Mouse (Mus musculus) heart, adult 2 months (tissue): ENCODE measurements around the gene Nr2c1. TPM values are rescaled to one million over a fixed set of nuclear protein-coding genes. Genes with fewer than 3 reads are reported as not detected.

Experiments used
- DNase-seq, 2 experiments: peaks; one replicate each; pipeline ENCODE4 v3.0.0; 2021
- H3K27ac ChIP-seq: fragments of 200-600 bp; 2 replicates; pipeline ENCODE4 v1.8.1; 2022
- H3K27me3 ChIP-seq: fragments of 200-500 bp; 2 replicates; pipeline ENCODE4 v1.6.1; 2012; ENCODE audit warnings: mild to moderate bottlenecking, low read length, inconsistent platforms, mixed read lengths; ENCODE audit not compliant: control insufficient read depth, insufficient read depth
- H3K36me3 ChIP-seq: fragments of 200-500 bp; 2 replicates; pipeline ENCODE4 v1.6.1; 2012; ENCODE audit warnings: low read length, inconsistent platforms; ENCODE audit not compliant: control insufficient read depth, insufficient read depth
- H3K4me1 ChIP-seq: fragments of 200-500 bp; 2 replicates; pipeline ENCODE4 v1.6.1; 2011; ENCODE audit warnings: low read length; ENCODE audit not compliant: control insufficient read depth, insufficient read depth
- H3K4me3 ChIP-seq: fragments of 200-600 bp; 2 replicates; pipeline ENCODE4 v1.8.1; 2022
- H3K79me2 ChIP-seq: fragments of 200-500 bp; replicated peaks from 2 replicates; pipeline ENCODE4 v1.6.1; 2012; ENCODE audit warnings: mild to moderate bottlenecking, inconsistent platforms, low read length, moderate library complexity, mixed read lengths; ENCODE audit not compliant: control insufficient read depth, insufficient read depth
- H3K9ac ChIP-seq: fragments of 200-500 bp; 2 replicates; pipeline ENCODE4 v1.6.1; 2012; ENCODE audit warnings: low read depth, mild to moderate bottlenecking, control low read depth, inconsistent platforms, low read length, mixed read lengths
- CTCF ChIP-seq: fragments of 200-600 bp; IDR thresholded peaks from 2 replicates; pipeline ENCODE4 v1.8.1; 2022; ENCODE audit warnings: antibody characterized with exemption, mild to moderate bottlenecking, moderate library complexity
- EP300 ChIP-seq: fragments of 200-500 bp; IDR thresholded peaks from 2 replicates; pipeline ENCODE4 v1.6.1; 2011; ENCODE audit warnings: low read depth, low read length, control low read depth; ENCODE audit not compliant: insufficient read depth
- POLR2A ChIP-seq: fragments of 200-500 bp; IDR thresholded peaks from 2 replicates; pipeline ENCODE4 v1.6.1; 2011; ENCODE audit warnings: mild to moderate bottlenecking, low read depth, low read length, control low read depth; ENCODE audit not compliant: insufficient read depth
- WGBS: fragments of 180-500 bp; shearing (Covaris S2); methylation state at CpG from one replicate; pipeline ENCODE4 v1.1.7; 2018; 5-methylcytosine and 5-hydroxymethylcytosine counted together
- intact Hi-C: fragments of 180-260 bp; cut with DNase I; formaldehyde crosslinking; loops from one replicate; pipeline ENCODE4 v1.15.1; 2025
- polyA plus RNA-seq: library from polyadenylated mRNA; depleted of rRNA; stranded (reverse); fragments of >200 nt; gene quantifications from 2 replicates; pipeline ENCODE4 v1.2.3, GENCODE M21; 2012
- total RNA-seq, 2 experiments: library from RNA; stranded (reverse); gene quantifications; 2 replicates each; pipeline ENCODE4 v1.2.3; 2021

Nr2c1 gene
- total and polyA plus RNA-seq, 3 experiments = 3.3 to 6.6 (median 6.1) TPM

DNA sequence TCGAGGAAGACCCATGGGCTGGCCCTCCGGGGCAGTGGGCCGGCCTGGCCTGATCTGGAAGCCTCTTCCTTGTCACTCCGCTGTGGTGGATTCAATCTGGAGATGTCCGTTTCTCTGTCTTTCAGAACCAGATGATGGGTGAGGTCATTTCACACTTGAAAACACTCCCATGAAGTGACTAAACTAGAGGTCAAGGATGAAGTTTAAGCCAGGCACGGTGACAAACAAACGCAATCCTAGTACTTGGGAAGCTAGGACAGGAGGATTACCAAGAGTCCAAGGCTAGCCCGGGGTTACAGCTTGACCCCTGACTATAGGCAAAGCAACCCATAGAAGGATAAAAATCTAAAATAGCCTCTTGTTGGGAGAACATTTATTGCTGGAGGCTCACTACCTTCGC is 27.1 kb upstream of the Nr2c1 start:
- Histone ChIP-seq H3K4me1 (peaks cover 1% of the 10 kb centered on the region; the same call in 1 of the 2 replicates), H3K4me3 (no peak overlapping the region), H3K27ac (no peak overlapping the region), H3K79me2 (no peaks in the 10 kb centered on the region), H3K9ac (no peak overlapping the region), H3K27me3 (no peaks in the 10 kb centered on the region), H3K36me3 (no peaks in the 10 kb centered on the region)
- TF ChIP-seq EP300 (no peak), CTCF (no peak), POLR2A (no peak)
- no peak for DNase-seq
- WGBS = 88% methylated on average over 9 of the region's 9 CpGs
- intact Hi-C loops = no loop called here

GRCm38 (mm10) chr10:94122595-94122994 is 25.2 kb upstream of the Nr2c1 start:
- 81% methylated on average over 7 of the region's 7 CpGs for WGBS
- peak in 1 of 2 experiments; percentile 46 for DNase-seq
- TF ChIP-seq CTCF = no peak

DNA sequence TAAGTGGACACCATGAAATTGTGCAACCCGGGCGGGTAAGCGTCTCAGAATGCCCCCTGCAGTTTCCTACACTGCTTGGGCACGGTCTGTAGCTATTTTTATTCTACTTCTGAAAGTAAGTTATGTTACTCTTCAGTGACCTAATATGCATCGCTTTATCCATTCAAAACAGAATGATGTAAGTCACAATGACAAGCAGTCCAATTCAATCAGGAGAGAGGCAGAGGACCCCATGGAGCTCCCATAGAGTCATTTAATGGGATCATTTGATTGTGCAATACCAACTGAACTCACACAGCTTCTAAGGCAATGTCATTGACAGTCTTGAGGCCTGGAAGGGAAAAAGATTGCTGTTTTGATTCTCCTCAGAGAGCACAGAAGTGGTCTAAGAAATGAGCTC is 24.2 kb upstream of the Nr2c1 start:
- Histone ChIP-seq H3K27ac (no peak overlapping the region), H3K27me3 (no peaks in the 10 kb centered on the region), H3K9ac (no peak overlapping the region), H3K4me1 (no peaks in the 10 kb centered on the region), H3K79me2 (no peaks in the 10 kb centered on the region), H3K4me3 (no peak overlapping the region), H3K36me3 (no peaks in the 10 kb centered on the region)
- intact Hi-C loops = no loop called here
- TF ChIP-seq POLR2A = no peak
- TF ChIP-seq CTCF = no peak
- no peak for TF ChIP-seq EP300
- DNase-seq = no peak
- 91% methylated on average over 5 of the region's 5 CpGs for WGBS

More at GRCm38 (mm10) chr10:94122595-94122994, 25.2 kb upstream of the Nr2c1 start:
- Histone ChIP-seq H3K4me3 (no peak overlapping the region), H3K27me3 (no peaks in the 10 kb centered on the region), H3K79me2 (no peaks in the 10 kb centered on the region), H3K4me1 (no peaks in the 10 kb centered on the region), H3K9ac (no peak overlapping the region), H3K27ac (no peak overlapping the region), H3K36me3 (no peaks in the 10 kb centered on the region)
- intact Hi-C loops = no loop called here

GRCm38 (mm10) chr10:94124376-94124775 is 23.4 kb upstream of the Nr2c1 start:
- Histone ChIP-seq H3K27ac (no peak overlapping the region), H3K4me1 (no peaks in the 10 kb centered on the region), H3K27me3 (no peaks in the 10 kb centered on the region), H3K4me3 (no peak overlapping the region), H3K9ac (no peak overlapping the region), H3K36me3 (no peaks in the 10 kb centered on the region), H3K79me2 (no peaks in the 10 kb centered on the region)
- intact Hi-C loops = no loop called here
- no peak for DNase-seq
- WGBS = 87% methylated on average over 5 of the region's 5 CpGs
- TF ChIP-seq EP300 (no peak), POLR2A (no peak), CTCF (peak; percentile 39)

GRCm38 (mm10) chr10:94129680-94130119 is 18.1 kb upstream of the Nr2c1 start:
- H3K79me2 ChIP-seq = no peaks in the 10 kb centered on the region
- peak in 1 of 2 experiments; percentile 22 for DNase-seq
- H3K4me3 ChIP-seq = no peak overlapping the region
- H3K9ac ChIP-seq = no peak overlapping the region
- WGBS = 37% methylated on average over 9 of the region's 9 CpGs
- H3K27me3 ChIP-seq = no peaks in the 10 kb centered on the region
- no peaks in the 10 kb centered on the region for H3K36me3 ChIP-seq
- intact Hi-C loops = no loop called here
- no peak overlapping the region for H3K27ac ChIP-seq
- peaks cover 2% of the 10 kb centered on the region for H3K4me1 ChIP-seq
- TF ChIP-seq CTCF (no peak), POLR2A (no peak), EP300 (no peak)

DNA sequence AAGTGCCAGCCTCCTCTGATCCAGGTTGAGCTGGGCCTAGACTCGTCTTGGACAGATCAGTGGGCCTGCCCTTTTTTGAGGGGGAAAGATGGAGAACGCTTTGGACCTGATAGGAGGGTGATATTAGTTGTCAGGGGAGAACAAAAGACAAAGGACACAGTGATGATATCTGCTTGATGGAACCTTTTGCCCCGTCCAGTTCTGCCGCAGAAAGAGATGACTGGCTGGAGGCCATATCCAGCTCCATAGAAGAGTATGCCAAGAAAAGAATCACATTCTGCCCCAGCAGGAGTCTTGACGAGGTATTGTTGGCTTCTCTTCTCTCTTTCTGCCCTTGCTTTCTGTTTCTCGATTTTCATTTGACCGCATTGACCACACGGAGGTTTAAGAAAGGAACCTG is 14.7 kb upstream of the Nr2c1 start:
- H3K27me3 ChIP-seq = no peaks in the 10 kb centered on the region
- H3K9ac ChIP-seq = no peak overlapping the region
- H3K4me3 ChIP-seq = no peak overlapping the region
- H3K4me1 ChIP-seq = peaks cover 2% of the 10 kb centered on the region
- 72% methylated on average over 8 of the region's 8 CpGs for WGBS
- H3K79me2 ChIP-seq = no peaks in the 10 kb centered on the region
- no peak for DNase-seq
- TF ChIP-seq EP300 (no peak), CTCF (no peak), POLR2A (no peak)
- no peak overlapping the region for H3K27ac ChIP-seq
- intact Hi-C loops = no loop called here
- no peaks in the 10 kb centered on the region for H3K36me3 ChIP-seq

DNA sequence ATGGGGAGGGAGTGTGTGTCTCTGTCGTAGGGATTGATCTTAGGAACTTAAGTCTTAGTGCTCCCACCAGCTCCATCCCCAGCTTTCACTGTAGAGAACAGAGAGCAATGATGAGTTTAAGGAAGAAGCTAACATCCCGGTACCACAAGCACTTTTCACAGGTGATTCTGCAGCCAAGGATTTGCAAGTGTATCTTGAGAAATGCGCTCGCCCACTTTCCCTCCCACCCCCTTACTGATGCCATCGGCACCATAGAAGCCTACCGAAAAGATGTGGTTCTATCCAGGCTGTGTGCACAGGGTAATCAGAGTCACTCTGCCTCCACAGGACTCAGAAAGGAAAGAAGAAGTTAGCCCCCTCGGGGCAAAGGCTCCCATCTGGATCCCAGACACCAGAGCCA is 14.1 kb upstream of the Nr2c1 start:
- no peak overlapping the region for H3K27ac ChIP-seq
- H3K9ac ChIP-seq = no peak overlapping the region
- no peaks in the 10 kb centered on the region for H3K27me3 ChIP-seq
- no peak overlapping the region for H3K4me3 ChIP-seq
- H3K79me2 ChIP-seq = no peaks in the 10 kb centered on the region
- no peak for TF ChIP-seq POLR2A
- no peak for TF ChIP-seq CTCF
- no peak for TF ChIP-seq EP300
- intact Hi-C loops = no loop called here
- no peak for DNase-seq
- 91% methylated on average over 7 of the region's 7 CpGs for WGBS
- H3K36me3 ChIP-seq = no peaks in the 10 kb centered on the region
- peaks cover 2% of the 10 kb centered on the region for H3K4me1 ChIP-seq
